Mouse (Mus musculus) lung, postnatal 0 days (tissue): ENCODE results near the gene Arid3a. TPM values are rescaled to one million over a fixed set of nuclear protein-coding genes. Genes with fewer than 3 reads are reported as not detected.

Experiments used
- ATAC-seq: fragments of 200-750 bp; cut with Nextera tagmentation; 2 replicates; pipeline ENCODE4 v1.8.0; 2017; ENCODE audit warnings: moderate library complexity
- DNase-seq: peaks from one replicate; pipeline ENCODE4 v3.0.0-alpha.2; 2016; ENCODE audit warnings: low spot score
- H3K27ac ChIP-seq: fragments of 300-500 bp; sonication (generic); 2 replicates; pipeline ENCODE4 v1.5.1; 2014; ENCODE audit warnings: antibody characterized with exemption, mild to moderate bottlenecking, low read length, mixed read lengths
- H3K27me3 ChIP-seq: fragments of 300-500 bp; sonication (generic); replicated peaks from 2 replicates; pipeline ENCODE4 v1.6.1; 2014; ENCODE audit warnings: low read length, mixed read lengths; ENCODE audit not compliant: insufficient read depth
- H3K36me3 ChIP-seq: fragments of 300-500 bp; sonication (generic); 2 replicates; pipeline ENCODE4 v1.6.1; 2014; ENCODE audit warnings: low read length, mixed read lengths; ENCODE audit not compliant: insufficient read depth
- H3K4me1 ChIP-seq: fragments of 300-500 bp; sonication (generic); 2 replicates; pipeline ENCODE4 v1.6.1; 2014; ENCODE audit warnings: antibody characterized with exemption, low read depth, low read length, mixed read lengths; ENCODE audit not compliant: insufficient read depth
- H3K4me2 ChIP-seq: fragments of 300-500 bp; sonication (generic); replicated peaks from 2 replicates; pipeline ENCODE4 v1.6.1; 2014; ENCODE audit warnings: low read depth, mild to moderate bottlenecking, low read length, moderate library complexity, mixed read lengths
- H3K4me3 ChIP-seq: fragments of 300-500 bp; sonication (generic); 2 replicates; pipeline ENCODE4 v1.5.1; 2014; ENCODE audit warnings: low read depth, low read length
- H3K9ac ChIP-seq: fragments of 300-500 bp; sonication (generic); replicated peaks from 2 replicates; pipeline ENCODE4 v1.6.1; 2014; ENCODE audit warnings: low read depth, mild to moderate bottlenecking
- H3K9me3 ChIP-seq: fragments of 300-500 bp; sonication (generic); 2 replicates; pipeline ENCODE4 v1.6.1; 2016; ENCODE audit warnings: low read length, mixed read lengths
- CTCF ChIP-seq: IDR thresholded peaks from 2 replicates; pipeline ENCODE4 v1.5.1; 2016; ENCODE audit warnings: antibody characterized with exemption, mild to moderate bottlenecking
- EP300 ChIP-seq: IDR thresholded peaks from 2 replicates; pipeline ENCODE4 v1.6.1; 2016; ENCODE audit warnings: antibody characterized with exemption, mild to moderate bottlenecking, control low read depth
- WGBS: fragments of 180-500 bp; shearing (Covaris S2); extraction: QIAGEN DNeasy Blood & Tissue Kit; methylation state at CpG from one replicate; pipeline ENCODE4 v1.1.7; 2014; 5-methylcytosine and 5-hydroxymethylcytosine counted together
- polyA plus RNA-seq: library from polyadenylated mRNA; unstranded; fragments of >200 nt; fragmentation: Nextera tagmentation; extraction: Ambion mirVana; gene quantifications from 2 replicates; pipeline ENCODE4 v1.2.1, GENCODE M21; 2015

Arid3a gene
- polyA plus RNA-seq, 1 experiment from 2014 or later = 4.8 TPM

DNA sequence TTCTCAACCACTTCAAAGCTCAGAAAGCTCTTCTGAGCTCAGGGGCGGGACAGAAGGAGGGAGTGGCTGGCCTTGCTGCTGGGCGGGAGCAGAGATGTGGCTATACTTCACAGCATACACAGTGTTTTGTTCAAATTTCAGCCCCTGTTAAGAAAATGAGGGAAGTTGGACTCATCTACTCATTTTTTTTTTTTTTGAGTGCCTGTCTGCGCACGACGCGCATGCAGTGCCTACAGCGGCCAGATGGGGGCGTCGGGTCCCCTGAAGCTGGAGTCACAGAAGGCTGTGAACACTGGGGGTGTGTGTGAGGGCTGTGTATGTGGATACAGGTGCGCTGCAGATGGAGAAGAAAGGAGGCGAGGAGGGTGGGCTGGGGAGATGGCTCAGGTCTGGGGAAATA is 60.1 kb downstream of the Arid3a start:
- 0 out of 2 replicates have a peak overlapping the region, but pooled peaks have one; percentile 0 for H3K9ac ChIP-seq
- peak; percentile 98 for DNase-seq
- H3K4me3 ChIP-seq = 0 out of 2 replicates have a peak overlapping the region, but pooled peaks have one; percentile 82
- TF ChIP-seq EP300 = peak; percentile 80
- peak; percentile 95 for TF ChIP-seq CTCF
- no peaks in the 10 kb centered on the region for H3K27me3 ChIP-seq
- H3K9me3 ChIP-seq = no peaks in the 10 kb centered on the region
- H3K4me2 ChIP-seq = peak overlapping the region; percentile 82
- H3K27ac ChIP-seq = peak overlapping the region; percentile 99
- WGBS = 2% methylated on average over 11 of the region's 11 CpGs
- ATAC-seq = peak; percentile 32
- H3K4me1 ChIP-seq = peaks cover 32% of the 10 kb centered on the region
- H3K36me3 ChIP-seq = peaks cover 10% of the 10 kb centered on the region; the same call in 1 of the 2 replicates

DNA sequence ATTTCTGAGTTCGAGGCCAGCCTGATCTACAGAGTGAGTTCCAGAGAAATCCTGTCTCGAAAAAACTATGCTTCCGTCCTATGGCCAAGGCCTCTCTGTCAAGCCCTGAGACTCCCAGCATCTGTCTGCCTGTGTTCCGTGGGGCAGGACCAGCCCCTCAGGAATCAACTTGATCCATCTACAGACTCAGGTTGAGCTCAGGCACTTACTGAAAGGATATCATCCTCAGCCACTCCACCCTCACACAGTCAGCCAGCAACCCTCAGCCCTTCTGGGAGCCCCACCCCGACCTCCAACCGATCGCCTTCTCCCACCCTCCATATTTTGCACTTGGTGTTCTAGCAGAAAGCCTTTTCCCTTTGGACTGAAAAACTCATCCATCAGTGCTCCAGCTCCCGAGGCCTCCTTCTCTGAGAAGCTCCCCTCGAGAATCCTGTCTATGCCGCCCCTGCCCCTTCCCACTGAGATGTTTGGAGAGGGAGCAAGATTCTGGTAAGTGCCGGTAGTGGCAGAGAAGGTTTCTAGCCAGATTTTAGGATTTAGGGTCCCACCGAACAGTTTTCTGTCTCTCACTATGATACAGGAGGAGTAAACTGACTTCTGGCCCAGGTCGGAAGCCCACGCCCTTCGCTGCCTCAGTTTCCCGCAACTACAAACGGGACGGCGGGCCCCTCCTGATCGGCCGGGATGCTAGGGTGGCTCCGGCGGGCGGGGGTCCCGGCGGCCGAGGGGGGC is 61.1 kb downstream of the Arid3a start:
- Histone ChIP-seq H3K27ac (peak overlapping the region; percentile 99), H3K4me3 (peak overlapping the region; percentile 82), H3K4me1 (peaks cover 28% of the 10 kb centered on the region), H3K4me2 (peak overlapping the region; percentile 82), H3K9me3 (no peaks in the 10 kb centered on the region), H3K9ac (peak overlapping the region; percentile 95), H3K27me3 (no peaks in the 10 kb centered on the region), H3K36me3 (peaks cover 20% of the 10 kb centered on the region)
- WGBS = 7% methylated on average over 27 of the region's 27 CpGs
- DNase-seq (peak; percentile 36), ATAC-seq (no peak)
- TF ChIP-seq CTCF = no peak
- TF ChIP-seq EP300 = no peak

DNA sequence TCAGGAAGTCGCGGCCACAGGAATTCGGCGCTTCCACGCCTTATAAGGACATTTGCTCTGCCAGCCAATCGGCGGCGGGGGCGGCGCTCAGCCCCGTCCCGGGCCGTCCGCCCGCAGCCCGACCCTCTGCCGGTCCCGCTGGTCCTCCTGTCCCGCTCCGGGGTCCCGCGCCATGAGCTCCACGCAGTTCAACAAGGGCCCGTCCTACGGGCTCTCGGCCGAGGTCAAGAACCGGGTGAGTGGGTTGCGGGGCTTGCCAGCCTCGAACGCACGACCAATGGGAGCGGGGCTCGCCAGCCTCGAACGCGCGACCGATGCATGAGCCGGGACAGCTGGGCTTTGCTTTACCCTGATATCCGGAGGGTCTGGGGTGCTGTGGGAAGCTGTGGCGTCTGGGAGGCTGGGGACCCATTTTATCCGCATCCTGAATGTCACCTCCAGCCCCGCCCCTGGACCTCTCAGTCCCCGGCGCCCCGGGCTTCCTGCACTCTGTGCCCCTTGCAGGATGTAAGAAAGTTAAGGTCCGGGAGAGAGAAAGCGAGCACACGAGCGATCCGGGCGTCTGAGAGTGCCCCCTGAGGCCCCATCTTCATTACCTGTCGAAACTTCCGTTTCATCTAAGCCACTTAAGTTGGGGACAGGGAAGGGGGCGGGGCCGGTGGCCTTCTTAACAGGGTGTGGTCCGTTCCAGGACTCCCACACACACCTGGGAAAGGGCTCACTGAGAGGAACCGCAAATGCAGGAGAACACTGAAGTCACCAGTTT is 61.8 kb downstream of the Arid3a start, which contains the start of gene Cnn2:
Gene Cnn2, plus strand, starts transcription at position 79 of the 766 bp plus-strand sequence.
- peak within 1 kb of the TSS; percentile 82 for H3K4me3 ChIP-seq
- peaks cover 27% of the 10 kb centered on the region for H3K36me3 ChIP-seq
- peaks cover 21% of the 10 kb centered on the region; the same call in 1 of the 2 replicates for H3K4me1 ChIP-seq
- no peaks in the 10 kb centered on the region for H3K9me3 ChIP-seq
- under 1% methylated on average over 51 of the region's 59 CpGs for WGBS
- peak within 1 kb of the TSS; percentile 99 for H3K27ac ChIP-seq
- DNase-seq (peak; percentile 87), ATAC-seq (peak; percentile 13)
- peak within 1 kb of the TSS; percentile 95 for H3K9ac ChIP-seq
- TF ChIP-seq EP300 (peak; percentile 76; the same call in 1 of the 2 replicates), CTCF (no peak)
- peak within 1 kb of the TSS; percentile 82 for H3K4me2 ChIP-seq
- no peaks in the 10 kb centered on the region for H3K27me3 ChIP-seq

DNA sequence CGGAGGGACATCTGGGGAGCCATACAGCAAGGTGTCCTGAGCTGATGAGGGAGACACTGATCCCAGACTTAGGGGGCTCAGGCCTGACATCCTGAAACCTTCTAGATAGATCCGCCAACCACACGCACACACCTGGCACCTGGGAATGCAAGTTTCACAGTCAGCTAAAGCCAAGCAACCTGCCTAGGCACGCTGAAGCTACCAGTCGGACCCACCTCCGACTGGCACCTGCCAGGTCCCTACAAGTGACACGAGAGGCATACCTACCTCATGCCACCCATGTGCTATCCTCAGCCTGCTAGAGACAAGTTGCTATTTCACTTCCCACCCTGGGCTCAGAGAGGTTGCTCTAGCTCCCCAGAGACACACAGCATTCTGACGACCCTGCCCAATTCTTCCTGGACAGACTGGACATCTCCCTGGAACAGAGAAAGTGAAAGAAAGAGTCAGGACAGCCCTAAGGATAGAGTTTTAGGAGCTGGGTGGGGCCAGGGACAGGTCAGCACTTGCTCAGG is 62.5 kb downstream of the Arid3a start:
- H3K36me3 ChIP-seq = peaks cover 31% of the 10 kb centered on the region
- ATAC-seq = no peak
- peaks cover 21% of the 10 kb centered on the region; the same call in 1 of the 2 replicates for H3K4me1 ChIP-seq
- no peak for DNase-seq
- 21% methylated on average over 7 of the region's 8 CpGs for WGBS
- peak overlapping the region; percentile 82 for H3K4me3 ChIP-seq
- H3K9ac ChIP-seq = peak overlapping the region; percentile 95
- no peaks in the 10 kb centered on the region for H3K27me3 ChIP-seq
- no peak for TF ChIP-seq CTCF
- TF ChIP-seq EP300 = no peak
- peak overlapping the region; percentile 82 for H3K4me2 ChIP-seq
- H3K27ac ChIP-seq = peak overlapping the region; percentile 99
- no peaks in the 10 kb centered on the region for H3K9me3 ChIP-seq

DNA sequence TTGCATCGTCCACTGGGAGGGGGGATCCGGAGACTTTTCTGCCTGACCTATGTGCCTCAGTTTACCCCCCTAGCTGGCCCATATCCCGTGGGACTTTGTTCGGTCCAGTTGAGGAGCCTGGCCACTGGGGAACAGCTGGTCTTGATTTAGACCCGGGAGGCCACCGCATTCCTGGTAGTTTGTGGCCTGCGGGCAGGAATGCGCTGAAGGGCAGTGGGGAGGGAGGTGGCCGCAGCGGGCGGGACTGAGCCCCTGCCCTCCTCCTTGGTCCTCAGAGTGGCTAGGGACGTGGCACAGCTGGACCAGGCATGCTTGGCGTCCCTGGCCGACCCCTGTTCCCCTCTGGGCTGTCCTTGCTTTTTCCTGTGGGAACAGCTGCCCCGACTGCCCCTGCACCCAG is 63.0 kb downstream of the Arid3a start:
- DNase-seq = peak; percentile 90
- no peaks in the 10 kb centered on the region for H3K27me3 ChIP-seq
- peaks cover 21% of the 10 kb centered on the region; the same call in 1 of the 2 replicates for H3K4me1 ChIP-seq
- H3K27ac ChIP-seq = peak overlapping the region; percentile 99
- 0 out of 2 replicates have a peak, but pooled peaks have one; percentile 9 for TF ChIP-seq EP300
- TF ChIP-seq CTCF = 0 out of 2 replicates have a peak, but pooled peaks have one; percentile 8
- ATAC-seq = peak; percentile 52
- H3K9ac ChIP-seq = peak overlapping the region; percentile 95
- 22% methylated on average over 13 of the region's 15 CpGs for WGBS
- H3K4me2 ChIP-seq = peak overlapping the region; percentile 82
- peaks cover 37% of the 10 kb centered on the region for H3K36me3 ChIP-seq
- peak overlapping the region; percentile 82 for H3K4me3 ChIP-seq
- H3K9me3 ChIP-seq = no peaks in the 10 kb centered on the region

DNA sequence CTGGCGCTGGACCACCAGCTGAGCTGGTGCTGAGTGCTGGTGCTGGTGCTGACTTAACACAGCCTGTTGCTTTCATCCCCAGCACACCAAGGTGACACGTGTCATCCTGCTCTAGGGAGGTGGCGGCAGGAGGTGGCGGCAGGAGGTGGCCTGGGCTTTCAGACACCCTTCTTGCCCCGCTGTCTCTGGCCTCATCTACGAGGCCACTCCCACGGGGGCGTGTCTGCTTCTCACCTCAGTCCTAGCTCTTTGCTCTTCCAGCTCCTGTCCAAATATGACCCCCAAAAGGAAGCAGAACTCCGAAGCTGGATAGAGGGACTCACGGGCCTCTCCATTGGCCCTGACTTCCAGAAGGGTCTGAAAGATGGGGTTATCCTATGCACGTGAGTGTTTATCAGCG is 64.3 kb downstream of the Arid3a start:
- ATAC-seq = no peak
- H3K4me3 ChIP-seq = no peak overlapping the region
- H3K27me3 ChIP-seq = no peaks in the 10 kb centered on the region
- H3K4me1 ChIP-seq = peaks cover 16% of the 10 kb centered on the region; the same call in 1 of the 2 replicates
- peak overlapping the region; percentile 82 for H3K4me2 ChIP-seq
- peaks cover 43% of the 10 kb centered on the region for H3K36me3 ChIP-seq
- 64% methylated on average over 12 of the region's 12 CpGs for WGBS
- DNase-seq = no peak
- H3K9ac ChIP-seq = no peak overlapping the region
- H3K9me3 ChIP-seq = no peaks in the 10 kb centered on the region
- no peak for TF ChIP-seq CTCF
- TF ChIP-seq EP300 = no peak
- H3K27ac ChIP-seq = no peak overlapping the region
